Mouse (Mus musculus) cortical plate, adult 2 months (tissue): ENCODE measurements around the gene Gm11027.

Experiments used
- CTCF ChIP-seq: fragments of 200-500 bp; IDR thresholded peaks from 2 replicates; pipeline ENCODE4 v1.5.1; 2011; ENCODE audit warnings: mild to moderate bottlenecking, control low read depth, low read length; ENCODE audit not compliant: insufficient read depth; ENCODE audit errors: extremely low read depth
- POLR2A ChIP-seq: fragments of 200-500 bp; IDR thresholded peaks from 2 replicates; pipeline ENCODE4 v1.6.1; 2011; ENCODE audit warnings: mild to moderate bottlenecking, low read length, control low read depth; ENCODE audit not compliant: insufficient read depth; ENCODE audit errors: extremely low read depth

GRCm38 (mm10) chr12:116276961-116277360 is 1.8 kb downstream of the Gm11027 start:
- TF ChIP-seq CTCF (no peak), POLR2A (no peak)
